Mouse (Mus musculus) T-cell, adult 66 days (primary cell): ENCODE measurements around the gene Gucy1a1. TPM values are rescaled to one million over a fixed set of nuclear protein-coding genes. Genes with fewer than 3 reads are reported as not detected.

Experiments used
- total RNA-seq, 2 experiments: library from RNA; stranded (reverse); gene quantifications; 3 replicates in 1 of 2; 4 replicates in 1 of 2; pipeline ENCODE4 v1.2.4; 2023

Gucy1a1 gene
- total RNA-seq, result 1 to 10 TPM; 3.1 to 3.2 TPM

GRCm38 (mm10) chr3:82145126-82145901 lies at the start of gene Gucy1a1:
Gene Gucy1a1, minus strand, starts transcription at chr3:82145789.

GRCm38 (mm10) chr3:82074201-82074851 lies 71.3 kb downstream of the Gucy1a1 start, which contains the start of gene Gucy1b1:
Gene Gucy1b1, minus strand, starts transcription at chr3:82074689.

Other genes starting within 250 kb of the Gucy1a1 start
- gene Ctso, start 213.2 kb downstream of the Gucy1a1 start, total RNA-seq, result 10 to 100 TPM; 37.1 to 37.4 TPM
- gene Tdo2, start 169.6 kb downstream of the Gucy1a1 start, total RNA-seq, result not detected
- not detected for gene Asic5, start 163.5 kb downstream of the Gucy1a1 start, total RNA-seq
- 1 to 10 TPM; 5.7 to 6.7 TPM for gene Gucy1b1, start 71.1 kb downstream of the Gucy1a1 start, total RNA-seq
- gene Map9, start 212.3 kb upstream of the Gucy1a1 start, total RNA-seq, result 1 to 10 TPM in 1 of 2 experiments, under 1 TPM in 1; 0.73 to 1.2 TPM